Mouse (Mus musculus) embryonic facial prominence, embryonic 14.5 days (tissue): Measurements from ENCODE around the gene Clk4. TPM values are rescaled to one million over a fixed set of nuclear protein-coding genes. Genes with fewer than 3 reads are reported as not detected.

Experiments used
- ATAC-seq: fragments of 200-750 bp; cut with Nextera tagmentation; 2 replicates; pipeline ENCODE4 v1.8.0; 2017; ENCODE audit warnings: low read depth, moderate number of reproducible peaks, moderate TSS enrichment
- DNase-seq: peaks from one replicate; pipeline ENCODE4 v3.0.0-alpha.2; 2015; ENCODE audit warnings: low spot score
- H3K27ac ChIP-seq: fragments of 300-500 bp; sonication (generic); replicated peaks from 2 replicates; pipeline ENCODE4 v1.5.1; 2014; ENCODE audit warnings: low read depth, mild to moderate bottlenecking, low read length, moderate library complexity
- H3K27me3 ChIP-seq: fragments of 300-500 bp; sonication (generic); replicated peaks from 2 replicates; pipeline ENCODE4 v1.6.1; 2014; ENCODE audit warnings: low read length; ENCODE audit not compliant: control insufficient read depth, insufficient read depth
- H3K36me3 ChIP-seq: fragments of 300-500 bp; sonication (generic); 2 replicates; pipeline ENCODE4 v1.6.1; 2014; ENCODE audit warnings: low read length, mixed read lengths; ENCODE audit not compliant: control insufficient read depth, insufficient read depth
- H3K4me1 ChIP-seq: fragments of 300-500 bp; sonication (generic); 2 replicates; pipeline ENCODE4 v1.6.1; 2014; ENCODE audit warnings: antibody characterized with exemption, low read length; ENCODE audit not compliant: control insufficient read depth, insufficient read depth
- H3K4me2 ChIP-seq: fragments of 300-500 bp; sonication (generic); 2 replicates; pipeline ENCODE4 v1.6.1; 2014; ENCODE audit warnings: low read depth, mild to moderate bottlenecking, low read length, moderate library complexity, mixed read lengths
- H3K4me3 ChIP-seq: fragments of 300-500 bp; sonication (generic); 2 replicates; pipeline ENCODE4 v1.5.1; 2014; ENCODE audit warnings: low read depth, mild to moderate bottlenecking, low read length
- H3K9ac ChIP-seq: fragments of 300-500 bp; sonication (generic); 2 replicates; pipeline ENCODE4 v1.6.1; 2014; ENCODE audit warnings: low read depth, mild to moderate bottlenecking, low read length, moderate library complexity, mixed read lengths
- H3K9me3 ChIP-seq: fragments of 300-500 bp; sonication (generic); 2 replicates; pipeline ENCODE4 v1.6.1; 2016; ENCODE audit warnings: low read length; ENCODE audit not compliant: control insufficient read depth
- WGBS: fragments of 180-500 bp; shearing (Covaris S2); extraction: QIAGEN DNeasy Blood & Tissue Kit; methylation state at CpG from one replicate; pipeline ENCODE4 v1.1.7; 2014; 5-methylcytosine and 5-hydroxymethylcytosine counted together
- polyA plus RNA-seq: library from polyadenylated mRNA; unstranded; fragments of >200 nt; fragmentation: Nextera tagmentation; extraction: Ambion mirVana; gene quantifications from 2 replicates; pipeline ENCODE4 v1.2.1, GENCODE M21; 2014

Clk4 gene
- polyA plus RNA-seq, 1 experiment from 2014 or later = 126 TPM

DNA sequence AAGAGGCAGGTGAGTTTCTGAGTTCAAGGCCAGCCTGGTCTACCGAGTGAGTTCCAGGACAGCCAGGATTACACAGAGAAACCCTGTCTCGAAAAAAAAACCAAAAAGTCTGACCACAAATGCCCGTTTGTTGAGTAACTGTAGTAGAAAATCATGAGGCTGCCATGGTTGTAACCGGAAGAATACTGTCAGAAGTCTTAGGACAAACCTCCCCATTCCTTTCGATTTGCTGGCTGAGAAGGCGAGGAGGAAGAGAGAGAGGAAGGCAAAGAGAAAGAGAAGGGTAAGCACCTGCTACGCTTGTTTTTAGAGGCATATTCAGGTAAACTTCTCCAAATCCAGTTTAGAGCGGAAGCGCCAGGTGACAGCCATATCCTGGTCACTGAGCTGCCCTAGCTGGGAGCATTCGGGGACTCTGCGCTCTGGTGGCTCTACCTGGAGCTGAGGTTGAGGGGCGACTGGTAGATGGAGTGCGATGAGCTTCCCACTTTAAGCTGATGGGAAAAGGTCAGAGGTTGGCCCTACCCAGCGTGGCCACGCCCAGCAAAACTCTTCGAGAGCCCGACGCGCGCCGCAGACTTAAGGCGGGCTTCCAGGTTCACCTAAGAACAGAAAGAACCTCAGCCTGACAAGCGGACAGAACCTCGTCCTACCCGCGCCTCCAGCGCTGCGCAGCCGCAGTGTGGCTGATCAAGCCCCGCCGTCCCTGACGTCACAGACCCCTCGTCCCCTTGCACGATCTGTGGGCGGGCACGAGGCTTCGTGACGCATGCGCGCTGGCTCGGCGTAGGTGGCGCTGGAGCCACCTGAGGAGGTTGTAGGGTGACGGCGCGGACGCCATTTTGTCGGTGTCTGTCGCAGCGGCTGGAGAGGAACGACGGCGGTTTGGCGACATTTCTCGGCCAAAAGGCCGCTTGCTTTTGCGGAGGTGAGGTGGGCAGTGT, 1.1 kb downstream of the Clk4 start, which contains the start of gene BC049762:
BC049762 (minus strand) TSS at position 705 of the 944 bp plus-strand sequence.
- peak within 1 kb of the TSS; percentile 95 for H3K27ac ChIP-seq
- peak within 1 kb of the TSS; percentile 97 for H3K9ac ChIP-seq
- peaks cover 10% of the 10 kb centered on the region for H3K4me1 ChIP-seq
- ATAC-seq (peak; percentile 99), DNase-seq (peak; percentile 99)
- 10% methylated on average over 49 of the region's 57 CpGs for WGBS
- peak within 1 kb of the TSS; percentile 90 for H3K4me2 ChIP-seq
- H3K4me3 ChIP-seq = peak within 1 kb of the TSS; percentile 91
- no peaks in the 10 kb centered on the region for H3K27me3 ChIP-seq
- H3K36me3 ChIP-seq = peaks cover 8% of the 10 kb centered on the region
- no peaks in the 10 kb centered on the region for H3K9me3 ChIP-seq

GRCm38 (mm10) chr11:51263286-51263831, 1.8 kb downstream of the Clk4 start:
- DNase-seq (peak; percentile 67), ATAC-seq (peak; percentile 55)
- Histone ChIP-seq H3K4me3 (peak overlapping the region; percentile 91), H3K4me1 (peaks cover 10% of the 10 kb centered on the region), H3K9me3 (no peaks in the 10 kb centered on the region), H3K4me2 (peak overlapping the region; percentile 54), H3K9ac (peak overlapping the region; percentile 97), H3K27me3 (no peaks in the 10 kb centered on the region), H3K27ac (peak overlapping the region; percentile 95), H3K36me3 (peaks cover 13% of the 10 kb centered on the region)
- WGBS = under 1% methylated on average over 14 of the region's 50 CpGs

DNA sequence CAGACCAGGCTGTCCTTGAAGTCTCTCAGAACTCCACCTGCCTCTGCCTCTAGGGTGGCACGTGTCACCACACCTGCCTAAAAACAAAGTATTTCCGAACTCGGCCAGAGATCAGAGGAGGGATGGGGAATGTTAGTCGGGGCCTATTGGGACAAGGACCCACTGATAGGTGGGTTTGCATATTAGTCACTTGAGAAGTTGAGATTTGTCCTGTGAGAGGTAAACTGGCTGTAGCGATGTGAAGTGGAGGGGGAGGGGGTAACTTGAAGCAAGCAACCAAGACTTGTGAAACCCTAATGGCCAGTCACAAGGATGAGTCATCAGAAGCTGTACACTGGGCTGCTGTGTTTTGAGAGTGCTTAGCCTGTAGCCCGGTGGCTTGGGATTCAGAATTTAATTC, 2.8 kb downstream of the Clk4 start:
- no peaks in the 10 kb centered on the region for H3K9me3 ChIP-seq
- no peak for ATAC-seq
- 20% methylated on average over 6 of the region's 6 CpGs for WGBS

DNA sequence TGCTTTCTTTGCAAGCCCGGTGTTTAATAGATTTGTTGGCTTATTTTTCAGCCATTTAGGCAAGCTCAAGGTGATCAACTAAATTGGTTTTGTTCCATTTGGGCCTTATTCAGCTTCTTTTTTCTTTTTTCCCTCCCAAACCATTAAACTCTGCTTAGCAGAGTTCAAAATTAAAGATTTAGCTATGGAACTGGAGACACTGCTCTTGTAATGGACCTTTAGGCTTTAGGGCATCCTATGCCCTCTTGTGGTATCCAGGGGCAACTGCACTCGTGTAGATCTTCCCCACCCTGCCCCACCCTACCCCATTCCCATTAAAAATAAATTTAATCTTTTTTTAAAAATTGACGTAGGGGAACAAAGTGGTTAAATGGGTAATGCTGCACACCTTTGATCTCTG, 3.8 kb downstream of the Clk4 start:
- DNase-seq = peak; percentile 43
- Histone ChIP-seq H3K4me1 (peaks cover 10% of the 10 kb centered on the region), H3K27ac (no peak overlapping the region), H3K4me2 (peak overlapping the region; percentile 54), H3K4me3 (peak overlapping the region; percentile 91), H3K27me3 (no peaks in the 10 kb centered on the region), H3K36me3 (peaks cover 21% of the 10 kb centered on the region), H3K9ac (no peak overlapping the region), H3K9me3 (no peaks in the 10 kb centered on the region)
- ATAC-seq = no peak
- WGBS = 52% methylated on average over 3 of the region's 3 CpGs

More for the DNA sequence above, 2.8 kb downstream of the Clk4 start:
- peak overlapping the region; percentile 54 for H3K4me2 ChIP-seq
- peaks cover 15% of the 10 kb centered on the region for H3K36me3 ChIP-seq
- H3K9ac ChIP-seq = peak overlapping the region; percentile 97
- H3K27ac ChIP-seq = no peak overlapping the region
- no peaks in the 10 kb centered on the region for H3K27me3 ChIP-seq
- peak; percentile 27 for DNase-seq
- H3K4me3 ChIP-seq = peak overlapping the region; percentile 91
- peaks cover 10% of the 10 kb centered on the region for H3K4me1 ChIP-seq

DNA sequence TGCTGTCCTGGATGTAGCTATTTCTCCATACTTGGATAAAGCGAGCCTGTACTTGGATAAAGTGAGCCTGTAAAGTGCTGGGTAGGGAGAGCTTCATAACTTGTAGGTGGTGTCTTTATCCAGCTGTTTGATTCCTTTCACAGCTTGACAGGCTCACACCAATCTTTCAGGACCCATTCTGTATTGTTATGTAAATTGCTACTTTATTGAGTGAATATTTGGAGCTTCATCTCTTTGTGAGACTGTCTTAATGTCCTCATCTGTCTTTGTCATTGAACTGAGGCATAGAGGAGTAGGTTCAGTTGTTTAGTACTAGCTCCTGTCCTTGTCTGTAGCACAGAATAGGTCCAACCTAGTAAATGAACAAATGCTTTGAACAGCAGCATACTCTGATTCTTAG, 12.9 kb downstream of the Clk4 start:
- no peak overlapping the region for H3K4me2 ChIP-seq
- H3K9ac ChIP-seq = no peak overlapping the region
- H3K4me1 ChIP-seq = no peaks in the 10 kb centered on the region
- H3K27ac ChIP-seq = no peak overlapping the region
- H3K27me3 ChIP-seq = no peaks in the 10 kb centered on the region
- no peak overlapping the region for H3K4me3 ChIP-seq
- ATAC-seq (no peak), DNase-seq (no peak)
- WGBS = 80% methylated on average over 1 of the region's 1 CpGs
- no peaks in the 10 kb centered on the region for H3K9me3 ChIP-seq
- peaks cover 79% of the 10 kb centered on the region for H3K36me3 ChIP-seq

DNA sequence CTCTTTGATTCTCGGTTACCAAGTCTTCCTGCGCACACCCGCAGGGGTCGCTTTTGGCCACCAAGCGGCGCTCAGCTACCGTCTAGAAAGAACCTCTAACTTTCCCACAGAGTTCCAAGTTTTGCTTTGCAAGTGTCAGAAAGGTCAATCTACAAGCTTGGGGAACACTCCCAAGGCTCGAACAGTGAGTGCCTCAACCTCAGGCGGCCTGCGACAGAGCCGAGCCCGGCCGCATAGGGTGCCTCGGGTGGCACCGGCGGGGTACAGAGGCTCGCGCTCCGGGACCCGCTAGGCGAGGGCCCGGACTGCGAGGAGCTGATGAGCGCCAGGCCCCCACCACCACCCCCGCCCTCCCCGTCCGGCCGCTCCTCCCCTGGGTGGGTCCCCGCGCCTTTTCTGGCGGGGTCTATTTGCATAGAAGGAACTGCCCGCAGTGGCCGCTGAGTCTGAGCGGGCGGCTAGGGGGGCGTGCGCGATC, 28.1 kb downstream of the Clk4 start, which contains the start of gene Col23a1:
Col23a1 (plus strand) TSS at position 357 of the 478 bp plus-strand sequence.
- 0% methylated on average over 15 of the region's 38 CpGs for WGBS
- no peaks in the 10 kb centered on the region for H3K27me3 ChIP-seq
- H3K4me2 ChIP-seq = peak within 1 kb of the TSS; percentile 86
- H3K4me3 ChIP-seq = peak within 1 kb of the TSS; percentile 64
- H3K36me3 ChIP-seq = peaks cover 8% of the 10 kb centered on the region; the same call in 1 of the 2 replicates
- peaks cover 7% of the 10 kb centered on the region; the same call in 1 of the 2 replicates for H3K4me1 ChIP-seq
- no peaks in the 10 kb centered on the region for H3K9me3 ChIP-seq
- ATAC-seq (peak; percentile 91), DNase-seq (peak; percentile 92)
- H3K9ac ChIP-seq = peak within 1 kb of the TSS; percentile 70
- peak within 1 kb of the TSS; percentile 61 for H3K27ac ChIP-seq

DNA sequence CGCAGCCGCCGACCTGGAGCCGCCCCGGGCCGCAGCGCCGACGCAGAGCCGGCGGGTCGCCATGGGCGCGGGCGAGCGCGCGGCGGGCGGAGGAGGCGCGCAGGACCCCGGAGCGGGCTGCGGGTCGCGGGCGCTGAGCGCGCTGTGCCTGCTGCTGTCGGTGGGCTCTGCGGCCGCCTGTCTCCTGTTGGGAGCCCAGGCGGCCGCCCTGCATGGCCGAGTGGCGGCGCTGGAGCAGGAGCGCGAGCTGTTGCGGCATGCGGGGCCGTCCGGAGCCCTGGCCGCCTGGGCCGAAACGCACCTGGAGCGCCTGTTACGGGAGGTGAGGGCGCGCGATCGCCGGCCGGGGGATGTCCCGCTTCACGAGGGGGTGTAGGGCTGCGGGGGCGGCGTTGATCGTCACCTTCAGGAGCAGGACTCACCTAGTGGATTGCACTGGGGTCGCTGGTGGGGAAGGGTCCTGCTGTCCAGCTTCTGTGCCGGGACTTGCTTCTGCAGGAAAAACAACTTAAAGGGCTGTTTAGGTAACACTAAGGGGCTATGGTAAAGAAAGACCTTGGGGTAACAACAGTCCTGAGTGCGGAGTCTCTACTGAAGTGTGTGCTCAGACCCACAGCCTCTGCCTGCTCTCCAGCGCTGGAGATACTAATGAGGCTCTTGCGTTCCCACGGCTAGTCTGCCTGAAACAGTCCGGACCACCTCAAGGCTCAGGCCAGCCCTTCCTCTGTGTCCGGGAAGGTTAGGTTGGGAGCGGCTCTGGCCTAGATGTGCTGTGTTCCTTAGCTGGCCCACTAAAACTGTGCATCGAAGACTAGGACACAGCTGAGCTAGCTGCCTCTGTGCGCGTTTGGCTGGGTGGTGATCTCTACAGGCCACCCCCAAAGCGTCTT, 28.8 kb downstream of the Clk4 start:
- H3K36me3 ChIP-seq = peaks cover 1% of the 10 kb centered on the region; the same call in 1 of the 2 replicates
- H3K9ac ChIP-seq = peak overlapping the region; percentile 70
- peak; percentile 87 for ATAC-seq
- no peaks in the 10 kb centered on the region for H3K27me3 ChIP-seq
- no peaks in the 10 kb centered on the region for H3K9me3 ChIP-seq
- H3K4me1 ChIP-seq = peaks cover 7% of the 10 kb centered on the region; the same call in 1 of the 2 replicates
- peak overlapping the region; percentile 64 for H3K4me3 ChIP-seq
- peak overlapping the region; percentile 86 for H3K4me2 ChIP-seq
- peak overlapping the region; percentile 61 for H3K27ac ChIP-seq
- WGBS = 2% methylated on average over 51 of the region's 74 CpGs
- peak; percentile 71 for DNase-seq
